Mouse (Mus musculus): ENCODE measurements around the gene Vipr1. TPM values are rescaled to one million over a fixed set of nuclear protein-coding genes. Genes with fewer than 3 reads are reported as not detected.

Gene Vipr1
- polyA plus RNA-seq, 1 experiment = 171 TPM

GRCm38 (mm10) chr9:121653668-121654067, 11.2 kb downstream of the Vipr1 start:
- no peak overlapping the region for H3K27ac ChIP-seq (ENCODE audit: insufficient read depth, low read depth, low read length)
- H3K27me3 ChIP-seq (ENCODE audit: control insufficient read depth, insufficient read depth, low read length) = no peaks in the 10 kb centered on the region
- H3K4me1 ChIP-seq (ENCODE audit: control insufficient read depth, insufficient read depth, insufficient read length, low read length) = peaks cover 55% of the 10 kb centered on the region
- no peak overlapping the region for H3K4me3 ChIP-seq (ENCODE audit: low read depth, low read length)
- WGBS = 87% methylated on average over 10 of the region's 10 CpGs
- TF ChIP-seq CTCF (IDR thresholded peaks at IDR 0.05; ENCODE audit: extremely low read depth, insufficient read length, insufficient replicate concordance, low read depth, low read length) = no peak
- no peak for TF ChIP-seq POLR2A (IDR thresholded peaks at IDR 0.05; ENCODE audit: low read depth, low read length)
- H3K36me3 ChIP-seq (ENCODE audit: control insufficient read depth, insufficient read depth, low read length) = peaks cover 40% of the 10 kb centered on the region

GRCm38 (mm10) chr9:121656322-121656721, 13.8 kb downstream of the Vipr1 start:
- Histone ChIP-seq H3K4me1 (ENCODE audit: control insufficient read depth, insufficient read depth, insufficient read length, low read length) (peaks cover 49% of the 10 kb centered on the region), H3K36me3 (ENCODE audit: control insufficient read depth, insufficient read depth, low read length) (peaks cover 65% of the 10 kb centered on the region), H3K27me3 (ENCODE audit: control insufficient read depth, insufficient read depth, low read length) (no peaks in the 10 kb centered on the region), H3K4me3 (ENCODE audit: low read depth, low read length) (peak overlapping the region; percentile 22; the same call in 1 of the 2 replicates), H3K27ac (ENCODE audit: insufficient read depth, low read depth, low read length) (peak overlapping the region; percentile 99)
- TF ChIP-seq CTCF (IDR thresholded peaks at IDR 0.05; ENCODE audit: extremely low read depth, insufficient read length, insufficient replicate concordance, low read depth, low read length) (no peak), POLR2A (IDR thresholded peaks at IDR 0.05; ENCODE audit: low read depth, low read length) (no peak)
- WGBS = 30% methylated on average over 5 of the region's 5 CpGs

DNA sequence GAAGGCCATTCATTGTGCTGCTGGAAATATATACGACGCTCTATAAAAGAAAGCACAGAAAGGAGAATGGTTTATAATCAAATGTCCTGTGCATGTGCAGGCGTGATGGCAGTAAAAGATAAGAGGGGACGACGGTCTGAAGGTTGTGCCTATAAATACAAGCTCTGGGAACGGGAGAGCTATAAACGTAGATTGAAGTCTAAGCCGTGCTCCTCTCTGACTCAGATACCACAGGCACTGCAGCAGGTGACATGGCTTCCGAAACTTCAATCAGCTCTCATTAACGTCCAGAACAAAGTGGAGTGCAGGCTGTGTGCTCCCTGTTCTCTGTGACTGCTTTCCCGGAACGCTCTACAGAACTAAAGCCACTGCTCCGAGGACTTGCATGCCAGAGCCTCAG, 14.6 kb downstream of the Vipr1 start:
- Histone ChIP-seq H3K36me3 (ENCODE audit: control insufficient read depth, insufficient read depth, low read length) (peaks cover 70% of the 10 kb centered on the region), H3K27ac (ENCODE audit: insufficient read depth, low read depth, low read length) (peak overlapping the region; percentile 100), H3K27me3 (ENCODE audit: control insufficient read depth, insufficient read depth, low read length) (no peaks in the 10 kb centered on the region), H3K4me1 (ENCODE audit: control insufficient read depth, insufficient read depth, insufficient read length, low read length) (peaks cover 41% of the 10 kb centered on the region), H3K4me3 (ENCODE audit: low read depth, low read length) (peak overlapping the region; percentile 33)
- TF ChIP-seq POLR2A (IDR thresholded peaks at IDR 0.05; ENCODE audit: low read depth, low read length) (no peak), CTCF (IDR thresholded peaks at IDR 0.05; ENCODE audit: extremely low read depth, insufficient read length, insufficient replicate concordance, low read depth, low read length) (no peak)
- 19% methylated on average over 13 of the region's 13 CpGs for WGBS

- Histone ChIP-seq H3K4me3 (ENCODE audit: low read depth, low read length) (peak overlapping the region; percentile 21; the same call in 1 of the 2 replicates), H3K4me1 (ENCODE audit: control insufficient read depth, insufficient read depth, insufficient read length, low read length) (peaks cover 37% of the 10 kb centered on the region), H3K36me3 (ENCODE audit: control insufficient read depth, insufficient read depth, low read length) (peaks cover 72% of the 10 kb centered on the region), H3K27me3 (ENCODE audit: control insufficient read depth, insufficient read depth, low read length) (no peaks in the 10 kb centered on the region), H3K27ac (ENCODE audit: insufficient read depth, low read depth, low read length) (peak overlapping the region; percentile 100)
- TF ChIP-seq POLR2A (IDR thresholded peaks at IDR 0.05; ENCODE audit: low read depth, low read length) = no peak
- no peak for TF ChIP-seq CTCF (IDR thresholded peaks at IDR 0.05; ENCODE audit: extremely low read depth, insufficient read length, insufficient replicate concordance, low read depth, low read length)
- 26% methylated on average over 7 of the region's 7 CpGs for WGBS
Measured at GRCm38 (mm10) chr9:121658248-121658647, 15.7 kb downstream of the Vipr1 start.

- TF ChIP-seq CTCF (IDR thresholded peaks at IDR 0.05; ENCODE audit: extremely low read depth, insufficient read length, insufficient replicate concordance, low read depth, low read length) = no peak
- no peak for TF ChIP-seq POLR2A (IDR thresholded peaks at IDR 0.05; ENCODE audit: low read depth, low read length)
- Histone ChIP-seq H3K27ac (ENCODE audit: insufficient read depth, low read depth, low read length) (no peak overlapping the region), H3K27me3 (ENCODE audit: control insufficient read depth, insufficient read depth, low read length) (no peaks in the 10 kb centered on the region), H3K36me3 (ENCODE audit: control insufficient read depth, insufficient read depth, low read length) (peaks cover 74% of the 10 kb centered on the region), H3K4me3 (ENCODE audit: low read depth, low read length) (no peak overlapping the region), H3K4me1 (ENCODE audit: control insufficient read depth, insufficient read depth, insufficient read length, low read length) (peaks cover 28% of the 10 kb centered on the region)
- 87% methylated on average over 7 of the region's 7 CpGs for WGBS
Measured at GRCm38 (mm10) chr9:121659791-121660190, 17.3 kb downstream of the Vipr1 start.

DNA sequence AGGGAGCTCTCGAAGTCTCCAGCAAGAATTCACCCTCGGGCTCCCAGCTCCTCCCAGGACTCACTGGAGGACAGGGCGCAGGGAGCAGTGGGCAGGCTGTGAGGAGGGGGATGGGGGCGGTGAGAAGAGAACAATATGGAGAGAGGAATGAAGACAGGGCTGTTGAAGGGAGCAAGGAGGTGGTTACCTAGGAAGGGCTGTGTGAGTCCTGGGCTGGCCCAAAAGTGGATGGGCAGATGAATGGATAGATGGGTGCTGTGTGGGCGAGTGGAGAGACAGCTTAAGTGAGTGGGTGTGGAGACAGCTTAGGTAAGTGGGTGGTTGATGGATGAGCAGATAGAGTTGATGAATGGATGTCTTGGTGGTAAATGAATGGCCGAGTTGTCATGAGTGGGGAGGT, 21.0 kb downstream of the Vipr1 start:
- 83% methylated on average over 6 of the region's 6 CpGs for WGBS
- no peak for TF ChIP-seq CTCF (IDR thresholded peaks at IDR 0.05; ENCODE audit: extremely low read depth, insufficient read length, insufficient replicate concordance, low read depth, low read length)
- TF ChIP-seq POLR2A (IDR thresholded peaks at IDR 0.05; ENCODE audit: low read depth, low read length) = no peak
- H3K4me1 ChIP-seq (ENCODE audit: control insufficient read depth, insufficient read depth, insufficient read length, low read length) = peaks cover 4% of the 10 kb centered on the region; the same call in 1 of the 2 replicates
- no peaks in the 10 kb centered on the region for H3K27me3 ChIP-seq (ENCODE audit: control insufficient read depth, insufficient read depth, low read length)
- no peak overlapping the region for H3K4me3 ChIP-seq (ENCODE audit: low read depth, low read length)
- H3K27ac ChIP-seq (ENCODE audit: insufficient read depth, low read depth, low read length) = no peak overlapping the region
- H3K36me3 ChIP-seq (ENCODE audit: control insufficient read depth, insufficient read depth, low read length) = peaks cover 80% of the 10 kb centered on the region

DNA sequence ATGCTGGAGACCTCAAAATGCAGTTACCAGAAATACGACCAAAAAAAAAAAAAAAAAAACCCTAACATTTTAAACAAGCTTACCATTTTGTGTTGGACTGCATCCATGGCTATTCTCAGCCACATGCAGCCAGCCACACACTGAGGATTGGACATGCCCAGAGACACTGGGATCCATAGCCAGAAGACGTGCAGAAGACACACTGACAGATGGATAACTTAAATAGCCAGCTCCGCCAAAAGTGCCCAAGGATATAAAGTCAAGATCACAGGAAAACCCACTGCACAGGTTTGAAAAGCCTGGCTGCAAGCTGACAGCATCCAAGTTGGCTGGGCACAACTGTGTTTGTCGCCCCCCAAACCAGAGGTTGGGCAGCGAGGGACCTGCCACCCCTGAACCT, 21.6 kb downstream of the Vipr1 start:
- WGBS = 87% methylated on average over 5 of the region's 5 CpGs
- no peak overlapping the region for H3K4me3 ChIP-seq (ENCODE audit: low read depth, low read length)
- H3K4me1 ChIP-seq (ENCODE audit: control insufficient read depth, insufficient read depth, insufficient read length, low read length) = no peaks in the 10 kb centered on the region
- no peaks in the 10 kb centered on the region for H3K27me3 ChIP-seq (ENCODE audit: control insufficient read depth, insufficient read depth, low read length)
- no peak overlapping the region for H3K27ac ChIP-seq (ENCODE audit: insufficient read depth, low read depth, low read length)
- TF ChIP-seq POLR2A (IDR thresholded peaks at IDR 0.05; ENCODE audit: low read depth, low read length) (no peak), CTCF (IDR thresholded peaks at IDR 0.05; ENCODE audit: extremely low read depth, insufficient read length, insufficient replicate concordance, low read depth, low read length) (no peak)
- H3K36me3 ChIP-seq (ENCODE audit: control insufficient read depth, insufficient read depth, low read length) = peaks cover 77% of the 10 kb centered on the region
